8 mouse cellular contexts compared by ENCODE assay signal in genomic region chr8:87961108-87961507, GRCm38 (mm10). TPM values are rescaled to one million over a fixed set of nuclear protein-coding genes. Genes with fewer than 3 reads are reported as not detected.
A peak's percentile ranks its signal among the peaks of the same experiment; 100 is the strongest.
DNase-seq lines count a peak whose midpoint lies in the region; ATAC-seq and TF ChIP-seq lines count a peak whose summit lies in the region.

No protein-coding gene starts in this region.

- no peaks in the 10 kb centered on the region for H3K9me3 ChIP-seq in heart, embryonic 14.5 days (ENCODE audit: control insufficient read depth, low read length)

- DNase-seq in B cell, adult 2 months: peak; percentile 32 to 40
- peak; percentile 79 for DNase-seq in Muller cell, postnatal 12 days (ENCODE audit: inconsistent ontology term)
- DNase-seq in embryo, embryonic 9.5 days (ENCODE audit: extremely low spot score): peak; percentile 77
- peak; percentile 67 for DNase-seq in kidney, postnatal 10 days
- peak; percentile 49 for DNase-seq in lung, postnatal 36 days
- no peak for DNase-seq in right cerebral cortex, postnatal 25 days

- H3K4me3 ChIP-seq in heart, embryonic 14.5 days (ENCODE audit: control insufficient read depth in 1 of 2, insufficient read depth in 1 of 2, low read depth in 1 of 2, low read length in 2 of 2): peak overlapping the region; percentile 25 to 78; a peak in 3 of 4 replicates
- 0 out of 2 replicates have a peak overlapping the region, but pooled peaks have one; percentile 14 for H3K4me3 ChIP-seq in testis, adult 2 months (ENCODE audit: control insufficient read depth, low read depth, low read length)

- ATAC-seq in heart, embryonic 14.5 days (ENCODE audit: insufficient number of reproducible peaks, insufficient read depth, low FRiP score, low read depth): no peak

- under 1% methylated on average over 20 of the region's 20 CpGs for WGBS in heart, embryonic 14.5 days

- H3K27me3 ChIP-seq in heart, embryonic 14.5 days (ENCODE audit: control insufficient read depth, insufficient read depth, low read length): peaks cover 43% of the 10 kb centered on the region
- H3K27me3 ChIP-seq in testis, adult 2 months (ENCODE audit: control insufficient read depth, insufficient read depth, low read length): peaks cover 9% of the 10 kb centered on the region

- H3K36me3 ChIP-seq in heart, embryonic 14.5 days (ENCODE audit: control insufficient read depth, insufficient read depth, low read length): no peaks in the 10 kb centered on the region
- no peaks in the 10 kb centered on the region for H3K36me3 ChIP-seq in testis, adult 2 months (ENCODE audit: control insufficient read depth, insufficient read depth, low read length)

- TF ChIP-seq POLR2A in testis, adult 2 months (IDR thresholded peaks at IDR 0.05; ENCODE audit: control insufficient read depth, low read depth, low read length): no peak

- no peak overlapping the region for H3K27ac ChIP-seq in heart, embryonic 14.5 days (replicated peaks in 1 of 2; ENCODE audit: control insufficient read depth in 1 of 2, insufficient read depth in 1 of 2, low read depth in 2 of 2, low read length in 2 of 2)
- H3K27ac ChIP-seq in testis, adult 2 months (ENCODE audit: control insufficient read depth, insufficient read depth, low read depth, low read length): no peak overlapping the region

- peaks cover 18 to 24% of the 10 kb centered on the region in 2 experiments for H3K4me1 ChIP-seq in heart, embryonic 14.5 days (ENCODE audit: control insufficient read depth in 2 of 2, insufficient read depth in 2 of 2, low read length in 2 of 2)
- H3K4me1 ChIP-seq in testis, adult 2 months (ENCODE audit: control insufficient read depth, insufficient read depth, low read length): peaks cover 20% of the 10 kb centered on the region

- no peak overlapping the region for H3K9ac ChIP-seq in heart, embryonic 14.5 days (ENCODE audit: low read length)

- TF ChIP-seq CTCF in testis, adult 2 months (IDR thresholded peaks at IDR 0.05; ENCODE audit: control insufficient read depth, insufficient read depth, insufficient replicate concordance, low read depth, low read length): 0 out of 2 replicates have a peak, but pooled peaks have one; percentile 36

- peak overlapping the region; percentile 85 for H3K4me2 ChIP-seq in heart, embryonic 14.5 days (ENCODE audit: low read length)

RNA-seq across cellular contexts. Expression of gene Zfp423, which starts 1.7 kb away (rescaled TPM):
- polyA plus RNA-seq in heart, embryonic 14.5 days (2014; fragmentation: Nextera tagmentation; extraction: Ambion mirVana): 5.1 and 7.0 TPM in 2 replicates
- 7.2 TPM in 2 replicates for polyA plus RNA-seq in testis, adult 2 months (2012; rRNA removed)
